Mouse (Mus musculus): ENCODE measurements around the gene Asah2. TPM values are rescaled to one million over a fixed set of nuclear protein-coding genes. Genes with fewer than 3 reads are reported as not detected.

Asah2 gene
- total RNA-seq, 2 experiments from 2014 or later, result 6.6 to 6.9 TPM

DNA sequence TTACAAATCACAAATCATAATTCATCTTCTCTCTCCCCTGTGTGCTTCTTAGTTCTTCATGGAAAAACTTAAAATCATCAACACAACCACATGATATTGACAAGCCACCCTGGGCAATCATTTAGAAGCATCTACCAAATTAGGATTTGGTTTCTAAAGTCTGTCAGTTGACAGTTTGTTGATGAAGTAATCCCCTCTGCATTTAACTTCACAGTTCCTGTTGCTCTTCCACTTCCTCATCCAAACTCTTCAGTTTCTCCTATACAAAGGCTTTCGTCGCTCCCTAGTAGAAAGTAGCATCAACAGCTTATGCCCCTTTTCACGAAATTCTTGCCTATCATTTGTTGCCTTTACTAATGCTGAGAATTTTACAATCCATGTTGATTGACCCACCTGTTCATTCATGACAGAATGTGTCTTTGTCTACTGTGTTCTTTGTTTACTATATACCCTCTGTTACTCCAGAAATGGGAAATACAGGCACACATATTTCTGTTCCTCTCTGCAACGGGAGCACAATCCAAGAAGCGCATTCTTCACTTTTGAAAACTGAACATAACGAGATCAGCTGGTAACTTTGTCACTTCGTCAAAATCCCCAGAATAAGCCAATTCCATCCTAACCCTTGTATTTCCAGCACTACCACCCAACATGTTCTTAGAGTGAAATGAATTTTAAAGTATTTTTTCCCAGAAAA, 157.1 kb downstream of the Asah2 start:
- no peak for TF ChIP-seq CTCF (conservative IDR thresholded peaks at IDR 0.05)
- no peak overlapping the region for H3K4me3 ChIP-seq
- H3K27ac ChIP-seq, result no peak overlapping the region
- no peak for DNase-seq (ENCODE audit: low spot score in 2 of 2)

Other genes with a start within 250 kb of the Asah2 start
- not detected for gene A1cf, start 239.4 kb downstream of the Asah2 start, total RNA-seq (2021)